In genomic region chr4:32074399-32075296, GRCm38 (mm10) we compare ENCODE assay signal across 8 mouse cellular contexts.
DNase-seq lines count a peak whose midpoint lies in the region; ATAC-seq lines count a peak whose summit lies in the region.
"Had no signal": no experiment of that assay in that cellular context is flagged by ENCODE, and none has a peak within 500 bp of the region (broad histone marks: within the 10 kb centered on the region; RNA-seq: fewer than 3 reads in every experiment).

No protein-coding gene starts in this region.

- peak overlapping the region; percentile 48; the same call in 1 of the 2 replicates for H3K27ac ChIP-seq in forebrain, embryonic 11.5 days (ENCODE audit: low read depth, low read length)
- peak overlapping the region; percentile 80 for H3K27ac ChIP-seq in neural tube, embryonic 12.5 days

- H3K4me2 ChIP-seq in forebrain, embryonic 11.5 days (ENCODE audit: low read depth, low read length, severe bottlenecking) = peak overlapping the region; percentile 45
- peak overlapping the region; percentile 54 for H3K4me2 ChIP-seq in neural tube, embryonic 12.5 days (replicated peaks)

- H3K27me3 ChIP-seq in forebrain, embryonic 11.5 days (ENCODE audit: control insufficient read depth, insufficient read depth, low read length) = no peaks in the 10 kb centered on the region
- no peaks in the 10 kb centered on the region for H3K27me3 ChIP-seq in neural tube, embryonic 12.5 days (replicated peaks)

- DNase-seq in lung, postnatal 10 days = peak; percentile 30
- DNase-seq in lung, postnatal 14 days = no peak
- no peak for DNase-seq in forebrain, embryonic 11.5 days (ENCODE audit: low spot score)
- DNase-seq in layer of hippocampus, postnatal 10 days (ENCODE audit: low spot score in 2 of 2) = peak; percentile 37 to 49
- no peak for DNase-seq in spleen, postnatal 36 days (ENCODE audit: low spot score in 2 of 2)
- no peak for DNase-seq in spleen, postnatal 10 days (ENCODE audit: low spot score in 2 of 2)

- H3K9me3 ChIP-seq in forebrain, embryonic 11.5 days (ENCODE audit: control insufficient read depth, low read length) = no peaks in the 10 kb centered on the region
- peaks cover 6% of the 10 kb centered on the region; the same call in 1 of the 2 replicates for H3K9me3 ChIP-seq in neural tube, embryonic 12.5 days

- H3K4me3 ChIP-seq in forebrain, embryonic 11.5 days (ENCODE audit: low read depth, low read length) = peak overlapping the region; percentile 1; the same call in 1 of the 2 replicates
- no peak overlapping the region for H3K4me3 ChIP-seq in neural tube, embryonic 12.5 days
- H3K4me3 ChIP-seq: megakaryocyte, embryonic 14.5 days had no signal

- peaks cover 7% of the 10 kb centered on the region; the same call in 1 of the 2 replicates for H3K4me1 ChIP-seq in forebrain, embryonic 11.5 days (replicated peaks; ENCODE audit: control insufficient read depth, insufficient read depth, low read length)
- peaks cover 27% of the 10 kb centered on the region for H3K4me1 ChIP-seq in neural tube, embryonic 12.5 days
- H3K4me1 ChIP-seq: megakaryocyte, embryonic 14.5 days had no signal

- WGBS in forebrain, embryonic 11.5 days = 6% methylated on average over 22 of the region's 22 CpGs
- 3% methylated on average over 22 of the region's 22 CpGs for WGBS in neural tube, embryonic 12.5 days

- H3K9ac ChIP-seq in forebrain, embryonic 11.5 days (ENCODE audit: low read length) = peak overlapping the region; percentile 30
- H3K9ac ChIP-seq in neural tube, embryonic 12.5 days = peak overlapping the region; percentile 19; the same call in 1 of the 2 replicates

- ATAC-seq in forebrain, embryonic 11.5 days (replicated peaks; ENCODE audit: low FRiP score) = peak; percentile 78
- peak; percentile 89 for ATAC-seq in neural tube, embryonic 12.5 days (ENCODE audit: low FRiP score, low read depth)

- no peaks in the 10 kb centered on the region for H3K36me3 ChIP-seq in forebrain, embryonic 11.5 days (ENCODE audit: control insufficient read depth, insufficient read depth, low read length)
- H3K36me3 ChIP-seq in neural tube, embryonic 12.5 days = no peaks in the 10 kb centered on the region

Comparison
In these comparisons a context has a peak if more than half of its experiments do, and no peak if none do; other contexts are left out.
1. DNase-seq: peak in lung, postnatal 10 days (single experiment) and layer of hippocampus, postnatal 10 days (2 of 2); none in lung, postnatal 14 days (single experiment), forebrain, embryonic 11.5 days (single experiment), spleen, postnatal 36 days (0 of 2) and spleen, postnatal 10 days (0 of 2).